Mouse (Mus musculus): ENCODE measurements around the gene Clasrp. TPM values are rescaled to one million over a fixed set of nuclear protein-coding genes. Genes with fewer than 3 reads are reported as not detected.
"Not testable (repeated sequence)": the region's sequence is repeated elsewhere in the genome, so short reads cannot be mapped to it uniquely, and the experiment has no call there.

The Clasrp gene
- polyA plus RNA-seq, 1 experiment from 2014 or later, result 16.3 TPM

- Histone ChIP-seq H3K79me2 (ENCODE audit: inconsistent target) (peaks cover 4% of the 10 kb centered on the region; the same call in 1 of the 2 replicates), H3K4me3 (ENCODE audit: inconsistent target) (peak overlapping the region; percentile 42)
Measured at GRCm38 (mm10) chr7:19627721-19628120, 23.4 kb upstream of the Clasrp start.

GRCm38 (mm10) chr7:19623433-19623832, 19.1 kb upstream of the Clasrp start:
- Histone ChIP-seq H3K79me2 (ENCODE audit: inconsistent target) (peaks cover 4% of the 10 kb centered on the region; the same call in 1 of the 2 replicates), H3K4me3 (ENCODE audit: inconsistent target) (no peak overlapping the region), H3K27ac (no peak overlapping the region), H3K36me3 (ENCODE audit: inconsistent target) (peaks cover 36% of the 10 kb centered on the region)
- WGBS (ENCODE audit: missing documents), result 77% methylated on average over 2 of the region's 2 CpGs

More at GRCm38 (mm10) chr7:19627721-19628120, 23.4 kb upstream of the Clasrp start:
- WGBS (ENCODE audit: missing documents), result 79% methylated on average over 3 of the region's 3 CpGs
- Histone ChIP-seq H3K36me3 (ENCODE audit: inconsistent target) (peaks cover 21% of the 10 kb centered on the region), H3K27ac (peak overlapping the region; percentile 52)

GRCm38 (mm10) chr7:19622241-19622640, 18.0 kb upstream of the Clasrp start:
- no peak overlapping the region for H3K4me3 ChIP-seq (ENCODE audit: inconsistent target)
- peaks cover 46% of the 10 kb centered on the region for H3K36me3 ChIP-seq (ENCODE audit: inconsistent target)
- no peaks in the 10 kb centered on the region for H3K79me2 ChIP-seq (ENCODE audit: inconsistent target)
- no peak overlapping the region for H3K27ac ChIP-seq
- WGBS (ENCODE audit: missing documents), result 88% methylated on average over 6 of the region's 6 CpGs

GRCm38 (mm10) chr7:19620811-19621210, 16.5 kb upstream of the Clasrp start:
- Histone ChIP-seq H3K27ac (no peak overlapping the region), H3K36me3 (ENCODE audit: inconsistent target) (peaks cover 56% of the 10 kb centered on the region), H3K79me2 (ENCODE audit: inconsistent target) (no peaks in the 10 kb centered on the region), H3K4me3 (ENCODE audit: inconsistent target) (no peak overlapping the region)
- WGBS (ENCODE audit: missing documents), result 94% methylated on average over 7 of the region's 7 CpGs

- Histone ChIP-seq H3K79me2 (ENCODE audit: inconsistent target) (no peaks in the 10 kb centered on the region), H3K27ac (no peak overlapping the region), H3K4me3 (ENCODE audit: inconsistent target) (no peak overlapping the region), H3K36me3 (ENCODE audit: inconsistent target) (peaks cover 70% of the 10 kb centered on the region)
- WGBS (ENCODE audit: missing documents), result 27% methylated on average over 24 of the region's 35 CpGs
Measured at GRCm38 (mm10) chr7:19619004-19619801, 14.9 kb upstream of the Clasrp start.

GRCm38 (mm10) chr7:19615036-19615577, 10.8 kb upstream of the Clasrp start:
- WGBS (ENCODE audit: missing documents), result 74% methylated on average over 12 of the region's 12 CpGs

GRCm38 (mm10) chr7:19610969-19611368, 6.7 kb upstream of the Clasrp start:
- no peaks in the 10 kb centered on the region for H3K79me2 ChIP-seq (ENCODE audit: inconsistent target)
- peaks cover 82% of the 10 kb centered on the region for H3K36me3 ChIP-seq (ENCODE audit: inconsistent target)
- 88% methylated on average over 5 of the region's 5 CpGs for WGBS (ENCODE audit: missing documents)
- H3K4me3 ChIP-seq (ENCODE audit: inconsistent target), result no peak overlapping the region
- H3K27ac ChIP-seq, result no peak overlapping the region

More at GRCm38 (mm10) chr7:19615036-19615577, 10.8 kb upstream of the Clasrp start:
- Histone ChIP-seq H3K36me3 (ENCODE audit: inconsistent target) (peaks cover 83% of the 10 kb centered on the region), H3K27ac (no peak overlapping the region), H3K4me3 (ENCODE audit: inconsistent target) (no peak overlapping the region), H3K79me2 (ENCODE audit: inconsistent target) (no peaks in the 10 kb centered on the region)

- 92% methylated on average over 12 of the region's 12 CpGs for WGBS (ENCODE audit: missing documents)
- H3K36me3 ChIP-seq (ENCODE audit: inconsistent target), result peaks cover 70% of the 10 kb centered on the region
- H3K4me3 ChIP-seq (ENCODE audit: inconsistent target), result no peak overlapping the region
- H3K27ac ChIP-seq, result no peak overlapping the region
- H3K79me2 ChIP-seq (ENCODE audit: inconsistent target), result no peaks in the 10 kb centered on the region
Measured at GRCm38 (mm10) chr7:19609641-19610332, 5.5 kb upstream of the Clasrp start.

GRCm38 (mm10) chr7:19607291-19607690, 3.0 kb upstream of the Clasrp start:
- H3K36me3 ChIP-seq (ENCODE audit: inconsistent target), result peaks cover 46% of the 10 kb centered on the region
- WGBS (ENCODE audit: missing documents), result 88% methylated on average over 5 of the region's 5 CpGs
- peaks cover 18% of the 10 kb centered on the region for H3K79me2 ChIP-seq (ENCODE audit: inconsistent target)
- H3K4me3 ChIP-seq (ENCODE audit: inconsistent target), result no peak overlapping the region
- H3K27ac ChIP-seq, result no peak overlapping the region

GRCm38 (mm10) chr7:19604606-19605214, 424 bp upstream of the Clasrp start:
- WGBS (ENCODE audit: missing documents), result 46% methylated on average over 7 of the region's 10 CpGs
- H3K79me2 ChIP-seq (ENCODE audit: inconsistent target), result peaks cover 43% of the 10 kb centered on the region
- H3K4me3 ChIP-seq (ENCODE audit: inconsistent target), result not testable (repeated sequence)
- H3K36me3 ChIP-seq (ENCODE audit: inconsistent target), result peaks cover 20% of the 10 kb centered on the region; the same call in 1 of the 2 replicates
- peak overlapping the region; percentile 32; the same call in 1 of the 2 replicates for H3K27ac ChIP-seq

GRCm38 (mm10) chr7:19603055-19603454, 1.2 kb downstream of the Clasrp start:
- Histone ChIP-seq H3K36me3 (ENCODE audit: inconsistent target) (peaks cover 31% of the 10 kb centered on the region; the same call in 1 of the 2 replicates), H3K4me3 (ENCODE audit: inconsistent target) (peak overlapping the region; percentile 91), H3K79me2 (ENCODE audit: inconsistent target) (peaks cover 59% of the 10 kb centered on the region), H3K27ac (no peak overlapping the region)
- 79% methylated on average over 12 of the region's 12 CpGs for WGBS (ENCODE audit: missing documents)

GRCm38 (mm10) chr7:19600562-19600961, 3.7 kb downstream of the Clasrp start:
- H3K36me3 ChIP-seq (ENCODE audit: inconsistent target), result peaks cover 24% of the 10 kb centered on the region; the same call in 1 of the 2 replicates
- H3K4me3 ChIP-seq (ENCODE audit: inconsistent target), result no peak overlapping the region
- H3K79me2 ChIP-seq (ENCODE audit: inconsistent target), result peaks cover 84% of the 10 kb centered on the region
- 39% methylated on average over 3 of the region's 5 CpGs for whole genome bisulfite sequencing (ENCODE audit: missing documents)
- peak overlapping the region; percentile 53 for H3K27ac ChIP-seq

GRCm38 (mm10) chr7:19593061-19593730, 11.1 kb downstream of the Clasrp start:
- H3K36me3 ChIP-seq (ENCODE audit: inconsistent target), result peaks cover 57% of the 10 kb centered on the region
- H3K4me3 ChIP-seq (ENCODE audit: inconsistent target), result no peak overlapping the region
- WGBS (ENCODE audit: missing documents), result 91% methylated on average over 10 of the region's 10 CpGs
- peaks cover 31% of the 10 kb centered on the region for H3K79me2 ChIP-seq (ENCODE audit: inconsistent target)
- H3K27ac ChIP-seq, result no peak overlapping the region

- peaks cover 61% of the 10 kb centered on the region for H3K36me3 ChIP-seq (ENCODE audit: inconsistent target)
Measured at GRCm38 (mm10) chr7:19589917-19590316, 14.4 kb downstream of the Clasrp start.

More at GRCm38 (mm10) chr7:19589917-19590316, 14.4 kb downstream of the Clasrp start:
- H3K79me2 ChIP-seq (ENCODE audit: inconsistent target), result no peaks in the 10 kb centered on the region; the same call in 1 of the 2 replicates
- 37% methylated on average over 3 of the region's 3 CpGs for WGBS (ENCODE audit: missing documents)
- H3K27ac ChIP-seq, result no peak overlapping the region
- no peak overlapping the region for H3K4me3 ChIP-seq (ENCODE audit: inconsistent target)

Data from macrophage (primary cell).